Mouse (Mus musculus): ENCODE results near the gene Ptafr. TPM values are rescaled to one million over a fixed set of nuclear protein-coding genes. Genes with fewer than 3 reads are reported as not detected.

Gene Ptafr
- polyA plus RNA-seq (2012; ENCODE audit: low replicate concordance) = 3.8 and 6.1 TPM in 2 replicates

GRCm38 (mm10) chr4:132563965-132564364 is at the start of gene Ptafr:
Gene Ptafr, plus strand, starts transcription at chr4:132564067.

GRCm38 (mm10) chr4:132532981-132533916 is 30.6 kb upstream of the Ptafr start, which contains the start of gene Atpif1:
Gene Atpif1, minus strand, starts transcription at chr4:132533659.

GRCm38 (mm10) chr4:132535406-132536121 is 28.3 kb upstream of the Ptafr start, which contains the start of gene Dnajc8:
Gene Dnajc8, plus strand, starts transcription at chr4:132535550.

Other genes starting within 250 kb of the Ptafr start
- 29.7 and 39.5 TPM in 2 replicates for gene Trnau1ap, start 234.5 kb upstream of the Ptafr start, polyA plus RNA-seq (2012; ENCODE audit: low replicate concordance)
- 9.6 and 21.3 TPM in 2 replicates for gene Rcc1, start 210.5 kb upstream of the Ptafr start, polyA plus RNA-seq (2012; ENCODE audit: low replicate concordance)
- gene Phactr4, start 141.6 kb upstream of the Ptafr start, polyA plus RNA-seq (2012; ENCODE audit: low replicate concordance) = 7.5 and 8.5 TPM in 2 replicates
- 3.6 and 6.6 TPM in 2 replicates for gene Med18, start 100.1 kb upstream of the Ptafr start, polyA plus RNA-seq (2012; ENCODE audit: low replicate concordance)
- gene Sesn2, start 53.6 kb upstream of the Ptafr start, polyA plus RNA-seq (2012; ENCODE audit: low replicate concordance) = 14.7 and 17.3 TPM in 2 replicates
- gene Atpif1, start 30.4 kb upstream of the Ptafr start, polyA plus RNA-seq (2012; ENCODE audit: low replicate concordance) = 10.0 and 119 TPM in 2 replicates
- 23.6 and 222 TPM in 2 replicates for gene Dnajc8, start 28.5 kb upstream of the Ptafr start, polyA plus RNA-seq (2012; ENCODE audit: low replicate concordance)
- gene Eya3, start 74.9 kb downstream of the Ptafr start, polyA plus RNA-seq (2012; ENCODE audit: low replicate concordance) = 4.0 and 4.3 TPM in 2 replicates
- gene Xkr8, start 168.5 kb downstream of the Ptafr start, polyA plus RNA-seq (2012; ENCODE audit: low replicate concordance) = 0.53 and 0.90 TPM in 2 replicates
- 2.0 and 7.2 TPM in 2 replicates for gene Smpdl3b, start 193.2 kb downstream of the Ptafr start, polyA plus RNA-seq (2012; ENCODE audit: low replicate concordance)
- 11.9 and 27.3 TPM in 2 replicates for gene Rpa2, start 204.3 kb downstream of the Ptafr start, polyA plus RNA-seq (2012; ENCODE audit: low replicate concordance)
- 98.8 and 232 TPM in 2 replicates for gene Themis2, start 232.3 kb downstream of the Ptafr start, polyA plus RNA-seq (2012; ENCODE audit: low replicate concordance)